Mouse (Mus musculus) heart, embryonic 13.5 days (tissue): ENCODE results near the gene Gm45021. TPM values are rescaled to one million over a fixed set of nuclear protein-coding genes. Genes with fewer than 3 reads are reported as not detected.

Experiments
- ATAC-seq: fragments of 200-750 bp; cut with Nextera tagmentation; 2 replicates; pipeline ENCODE4 v1.8.0; 2017; ENCODE audit warnings: moderate TSS enrichment; ENCODE audit not compliant: insufficient number of reproducible peaks, low FRiP score, low TSS enrichment; ENCODE audit errors: extremely low read depth
- H3K27ac ChIP-seq: fragments of 300-500 bp; sonication (generic); replicated peaks from 2 replicates; pipeline ENCODE4 v1.5.1; 2015; ENCODE audit warnings: moderate library complexity, mild to moderate bottlenecking, inconsistent platforms
- H3K27me3 ChIP-seq: fragments of 300-500 bp; sonication (generic); replicated peaks from 2 replicates; pipeline ENCODE4 v1.6.1; 2015; ENCODE audit warnings: mild to moderate bottlenecking, inconsistent platforms
- H3K36me3 ChIP-seq: fragments of 300-500 bp; sonication (generic); 2 replicates; pipeline ENCODE4 v1.6.1; 2015; ENCODE audit warnings: mild to moderate bottlenecking, inconsistent platforms
- H3K4me1 ChIP-seq: fragments of 300-500 bp; sonication (generic); 2 replicates; pipeline ENCODE4 v1.6.1; 2015; ENCODE audit warnings: inconsistent platforms
- H3K4me2 ChIP-seq: fragments of 300-500 bp; sonication (generic); 2 replicates; pipeline ENCODE4 v1.6.1; 2015; ENCODE audit warnings: inconsistent platforms, mild to moderate bottlenecking, moderate library complexity
- H3K4me3 ChIP-seq: fragments of 300-500 bp; sonication (generic); 2 replicates; pipeline ENCODE4 v1.5.1; 2015; ENCODE audit warnings: moderate library complexity, mild to moderate bottlenecking, inconsistent platforms
- H3K9ac ChIP-seq: fragments of 300-500 bp; sonication (generic); 2 replicates; pipeline ENCODE4 v1.6.1; 2015; ENCODE audit warnings: inconsistent platforms, mild to moderate bottlenecking, moderate library complexity
- H3K9me3 ChIP-seq: fragments of 300-500 bp; sonication (generic); 2 replicates; pipeline ENCODE4 v1.6.1; 2016; ENCODE audit warnings: inconsistent platforms
- WGBS: fragments of 180-500 bp; shearing (Covaris S2); methylation state at CpG from one replicate; pipeline ENCODE4 v1.1.7; 2015; ENCODE audit warnings: mixed read lengths; 5-methylcytosine and 5-hydroxymethylcytosine counted together
- polyA plus RNA-seq: library from polyadenylated mRNA; unstranded; fragments of >200 nt; fragmentation: Nextera tagmentation; extraction: Ambion mirVana; gene quantifications from 2 replicates; pipeline ENCODE4 v1.2.1, GENCODE M21; 2015

Gene Gm45021
- polyA plus RNA-seq, 1 experiment from 2014 or later = 0.86 TPM

DNA sequence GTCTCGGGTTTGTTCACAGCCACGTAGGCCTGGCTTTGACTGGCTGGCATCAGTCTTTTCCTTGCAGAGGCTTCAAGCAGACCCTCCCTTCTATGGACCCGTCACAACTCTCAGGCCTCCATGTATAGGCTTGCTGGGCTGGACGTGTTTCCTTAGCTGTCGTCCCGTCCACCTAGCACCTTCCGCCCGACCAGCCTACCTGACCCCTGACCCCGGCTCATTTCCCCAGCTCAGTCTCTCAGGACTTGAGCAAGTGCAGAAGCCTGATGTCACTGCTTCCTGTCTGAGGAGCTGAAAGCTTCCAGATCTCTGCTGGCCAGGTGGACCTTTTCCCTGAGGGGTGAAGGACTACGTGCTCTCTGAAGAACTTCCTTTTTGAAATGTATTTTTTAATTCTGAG lies 16.1 kb upstream of the Gm45021 start:
- no peak for ATAC-seq
- Histone ChIP-seq H3K9ac (peak overlapping the region; percentile 52), H3K4me2 (no peak overlapping the region; the same call in 1 of the 2 replicates), H3K4me3 (no peak overlapping the region), H3K27ac (peak overlapping the region; percentile 83), H3K36me3 (no peaks in the 10 kb centered on the region), H3K27me3 (no peaks in the 10 kb centered on the region), H3K9me3 (no peaks in the 10 kb centered on the region), H3K4me1 (peaks cover 48% of the 10 kb centered on the region)
- 23% methylated on average over 10 of the region's 10 CpGs for WGBS

DNA sequence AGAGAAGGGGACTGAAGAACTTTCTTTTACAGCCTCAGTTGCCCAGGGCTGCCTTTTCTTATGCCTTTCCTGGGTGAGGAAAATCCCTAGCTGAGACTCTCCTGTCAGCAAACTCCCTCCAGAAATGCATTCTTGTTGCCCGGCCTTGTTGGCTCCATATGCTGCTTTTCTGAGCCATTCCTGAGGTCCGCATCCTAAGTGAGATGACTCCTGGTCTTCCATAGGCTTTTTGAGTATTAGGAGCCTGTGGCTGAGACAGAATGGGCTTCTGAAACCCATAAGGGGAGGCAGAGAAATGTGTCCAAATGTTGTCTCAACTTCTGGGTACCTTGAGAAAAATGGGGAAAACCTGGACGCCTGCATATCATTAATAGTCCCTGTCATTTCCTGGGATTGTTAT lies 15.4 kb upstream of the Gm45021 start:
- Histone ChIP-seq H3K27me3 (no peaks in the 10 kb centered on the region), H3K27ac (peak overlapping the region; percentile 68), H3K4me1 (peaks cover 48% of the 10 kb centered on the region), H3K4me3 (no peak overlapping the region), H3K36me3 (no peaks in the 10 kb centered on the region), H3K4me2 (no peak overlapping the region), H3K9ac (no peak overlapping the region), H3K9me3 (no peaks in the 10 kb centered on the region)
- no peak for ATAC-seq
- 42% methylated on average over 3 of the region's 3 CpGs for WGBS

DNA sequence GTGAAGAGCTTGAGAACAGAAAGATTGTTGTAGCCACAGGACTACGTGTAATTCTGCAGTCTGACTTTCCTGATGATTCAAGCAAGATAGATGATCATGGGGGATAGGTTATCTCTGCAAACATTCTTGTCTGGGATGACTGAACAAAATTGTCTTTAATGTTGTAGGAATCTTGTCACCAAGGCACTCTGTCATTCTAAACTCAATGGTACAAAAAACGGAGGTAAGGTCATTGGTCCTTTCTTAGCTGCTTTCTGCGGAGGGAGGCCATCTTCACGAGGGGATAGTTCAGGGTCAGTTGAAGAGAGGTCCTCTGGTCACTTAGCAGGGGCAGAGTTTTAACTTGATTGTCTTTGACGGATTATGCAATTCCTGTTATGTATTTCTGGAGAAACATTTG lies 10.7 kb upstream of the Gm45021 start:
- 43% methylated on average over 5 of the region's 5 CpGs for WGBS
- ATAC-seq = no peak
- Histone ChIP-seq H3K4me2 (no peak overlapping the region), H3K9ac (no peak overlapping the region), H3K4me1 (peaks cover 43% of the 10 kb centered on the region), H3K27ac (peak overlapping the region; percentile 86), H3K27me3 (no peaks in the 10 kb centered on the region), H3K4me3 (no peak overlapping the region), H3K9me3 (no peaks in the 10 kb centered on the region), H3K36me3 (no peaks in the 10 kb centered on the region)

DNA sequence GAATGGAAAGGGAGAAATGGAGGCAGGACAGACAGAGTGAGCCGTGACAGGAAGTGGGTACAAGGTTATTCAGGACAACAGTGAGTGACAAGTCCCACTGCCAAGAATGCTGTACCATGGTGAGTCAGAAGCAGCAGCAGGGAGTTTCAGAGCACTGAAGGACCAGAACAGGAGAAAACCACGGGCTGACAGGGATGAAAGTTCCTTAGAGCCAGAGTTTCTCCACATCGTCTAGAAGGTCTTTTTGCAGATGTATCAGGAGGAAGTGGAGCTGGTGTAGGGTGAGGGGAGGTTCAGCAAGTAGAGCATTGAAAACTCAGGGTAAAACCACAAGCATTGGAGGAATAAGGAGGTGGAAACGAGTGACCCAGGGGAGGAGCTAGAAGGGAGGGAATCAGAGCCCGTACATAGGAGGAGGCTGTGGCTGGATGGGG lies 10.2 kb upstream of the Gm45021 start:
- H3K27ac ChIP-seq = peak overlapping the region; percentile 86
- no peak for ATAC-seq
- no peaks in the 10 kb centered on the region for H3K36me3 ChIP-seq
- no peaks in the 10 kb centered on the region for H3K9me3 ChIP-seq
- 0 out of 2 replicates have a peak overlapping the region, but pooled peaks have one; percentile 18 for H3K4me3 ChIP-seq
- H3K4me2 ChIP-seq = peak overlapping the region; percentile 51
- peak overlapping the region; percentile 67 for H3K9ac ChIP-seq
- peaks cover 38% of the 10 kb centered on the region for H3K4me1 ChIP-seq
- H3K27me3 ChIP-seq = no peaks in the 10 kb centered on the region
- 10% methylated on average over 5 of the region's 5 CpGs for WGBS

DNA sequence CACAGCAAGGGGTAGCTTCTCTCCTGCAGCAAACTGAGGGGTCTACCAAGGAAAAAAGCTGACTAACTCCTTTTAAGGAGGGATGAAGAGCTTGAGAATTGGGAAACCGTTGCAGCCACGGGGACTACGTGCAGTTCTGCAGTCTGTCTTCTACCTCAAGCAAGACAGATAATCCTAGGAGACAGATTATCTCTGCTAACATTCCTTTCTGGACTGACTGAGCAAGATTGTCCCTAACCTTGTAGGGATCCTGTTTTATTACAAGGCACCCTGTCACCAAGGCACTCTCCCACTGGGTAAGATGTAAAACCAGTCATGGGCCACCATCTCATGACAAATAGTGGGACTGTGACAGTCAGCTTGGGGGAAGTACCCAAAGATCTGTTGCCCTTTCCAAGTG lies 8.2 kb upstream of the Gm45021 start:
- Histone ChIP-seq H3K4me3 (no peak overlapping the region), H3K27ac (peak overlapping the region; percentile 37), H3K27me3 (no peaks in the 10 kb centered on the region), H3K36me3 (no peaks in the 10 kb centered on the region), H3K4me1 (peaks cover 37% of the 10 kb centered on the region), H3K9me3 (no peaks in the 10 kb centered on the region), H3K4me2 (no peak overlapping the region), H3K9ac (no peak overlapping the region)
- no peak for ATAC-seq
- 8% methylated on average over 3 of the region's 3 CpGs for WGBS

DNA sequence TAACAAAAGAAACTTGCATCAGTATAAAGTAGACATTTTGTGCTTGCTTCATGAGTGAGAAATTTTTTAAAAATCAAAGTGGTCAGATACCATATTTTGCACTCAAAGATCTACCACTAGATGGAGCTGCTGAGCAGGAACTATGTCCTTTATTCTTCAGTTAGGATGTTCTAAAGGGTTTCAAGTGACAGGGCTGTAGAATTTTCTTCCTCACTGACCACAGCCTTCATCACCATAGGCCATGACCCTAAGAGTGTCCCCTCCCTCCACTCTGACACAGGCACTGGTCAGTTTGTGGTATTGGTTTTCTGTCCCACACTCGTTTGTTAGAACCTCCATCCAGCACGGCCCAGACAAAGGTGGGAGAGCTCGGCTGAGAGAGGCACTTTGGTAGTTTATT lies 7.4 kb upstream of the Gm45021 start:
- no peaks in the 10 kb centered on the region for H3K9me3 ChIP-seq
- H3K4me3 ChIP-seq = no peak overlapping the region
- no peak overlapping the region for H3K9ac ChIP-seq
- no peak for ATAC-seq
- peaks cover 37% of the 10 kb centered on the region for H3K4me1 ChIP-seq
- no peaks in the 10 kb centered on the region for H3K36me3 ChIP-seq
- no peak overlapping the region for H3K4me2 ChIP-seq
- H3K27ac ChIP-seq = 0 out of 2 replicates have a peak overlapping the region, but pooled peaks have one; percentile 32
- 64% methylated on average over 3 of the region's 3 CpGs for WGBS
- no peaks in the 10 kb centered on the region for H3K27me3 ChIP-seq

DNA sequence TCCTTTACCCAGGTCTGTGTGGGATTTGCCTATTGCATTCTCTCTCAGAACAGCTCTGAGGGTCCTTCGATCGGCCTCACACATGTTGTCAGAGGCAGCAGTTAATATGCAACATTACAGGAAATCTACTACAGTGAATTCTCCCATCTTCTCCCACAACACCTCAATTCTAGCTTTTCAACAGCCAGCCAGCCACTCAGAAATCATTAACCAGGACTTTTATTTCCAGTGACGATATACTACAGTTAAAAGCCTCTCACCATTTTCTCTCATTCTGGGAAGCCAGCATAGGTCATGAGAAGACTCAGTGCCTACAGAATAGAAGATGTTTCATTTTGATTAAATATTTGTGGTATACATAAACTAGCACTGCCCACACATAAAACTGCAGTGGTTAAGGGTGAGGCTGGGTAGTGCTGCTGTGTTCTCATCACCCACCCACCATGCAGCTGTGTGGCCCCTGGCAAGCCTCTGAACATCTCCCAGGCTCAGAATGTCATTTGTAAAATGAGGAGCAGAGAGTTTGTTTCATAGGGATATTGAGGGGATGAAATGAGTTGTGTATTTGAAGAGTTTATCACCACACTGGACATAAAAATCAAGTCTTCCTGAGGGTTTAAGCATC lies 1.9 kb downstream of the Gm45021 start:
- Histone ChIP-seq H3K9me3 (peaks cover 12% of the 10 kb centered on the region), H3K27me3 (no peaks in the 10 kb centered on the region), H3K27ac (no peak overlapping the region), H3K4me1 (peaks cover 35% of the 10 kb centered on the region), H3K9ac (no peak overlapping the region), H3K36me3 (peaks cover 14% of the 10 kb centered on the region), H3K4me3 (no peak overlapping the region), H3K4me2 (no peak overlapping the region)
- WGBS = 82% methylated on average over 3 of the region's 3 CpGs
- ATAC-seq = no peak

DNA sequence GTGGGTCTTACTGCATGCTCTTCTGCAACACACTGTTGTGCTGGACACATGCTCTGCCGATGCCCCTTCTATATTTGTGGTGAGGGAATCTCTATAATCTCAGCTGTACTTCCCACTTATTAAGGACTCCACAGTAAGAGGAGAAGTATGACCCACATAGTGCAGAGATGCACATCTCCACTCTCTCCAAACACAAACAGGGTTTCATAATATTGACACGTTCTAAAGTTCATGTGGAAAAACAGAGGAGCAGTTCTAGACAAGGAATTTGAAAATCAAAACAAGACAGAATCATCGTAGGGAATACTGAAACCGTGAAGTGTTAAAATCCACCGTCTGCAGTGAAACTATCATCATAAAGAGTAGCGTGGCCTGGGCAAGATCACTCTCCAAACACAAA lies 2.5 kb downstream of the Gm45021 start:
- no peak for ATAC-seq
- no peak overlapping the region for H3K27ac ChIP-seq
- WGBS = 81% methylated on average over 6 of the region's 6 CpGs
- peaks cover 35% of the 10 kb centered on the region for H3K4me1 ChIP-seq
- H3K9ac ChIP-seq = no peak overlapping the region
- peaks cover 19% of the 10 kb centered on the region for H3K36me3 ChIP-seq
- no peak overlapping the region for H3K4me2 ChIP-seq
- H3K27me3 ChIP-seq = no peaks in the 10 kb centered on the region
- H3K9me3 ChIP-seq = peaks cover 17% of the 10 kb centered on the region
- H3K4me3 ChIP-seq = no peak overlapping the region

DNA sequence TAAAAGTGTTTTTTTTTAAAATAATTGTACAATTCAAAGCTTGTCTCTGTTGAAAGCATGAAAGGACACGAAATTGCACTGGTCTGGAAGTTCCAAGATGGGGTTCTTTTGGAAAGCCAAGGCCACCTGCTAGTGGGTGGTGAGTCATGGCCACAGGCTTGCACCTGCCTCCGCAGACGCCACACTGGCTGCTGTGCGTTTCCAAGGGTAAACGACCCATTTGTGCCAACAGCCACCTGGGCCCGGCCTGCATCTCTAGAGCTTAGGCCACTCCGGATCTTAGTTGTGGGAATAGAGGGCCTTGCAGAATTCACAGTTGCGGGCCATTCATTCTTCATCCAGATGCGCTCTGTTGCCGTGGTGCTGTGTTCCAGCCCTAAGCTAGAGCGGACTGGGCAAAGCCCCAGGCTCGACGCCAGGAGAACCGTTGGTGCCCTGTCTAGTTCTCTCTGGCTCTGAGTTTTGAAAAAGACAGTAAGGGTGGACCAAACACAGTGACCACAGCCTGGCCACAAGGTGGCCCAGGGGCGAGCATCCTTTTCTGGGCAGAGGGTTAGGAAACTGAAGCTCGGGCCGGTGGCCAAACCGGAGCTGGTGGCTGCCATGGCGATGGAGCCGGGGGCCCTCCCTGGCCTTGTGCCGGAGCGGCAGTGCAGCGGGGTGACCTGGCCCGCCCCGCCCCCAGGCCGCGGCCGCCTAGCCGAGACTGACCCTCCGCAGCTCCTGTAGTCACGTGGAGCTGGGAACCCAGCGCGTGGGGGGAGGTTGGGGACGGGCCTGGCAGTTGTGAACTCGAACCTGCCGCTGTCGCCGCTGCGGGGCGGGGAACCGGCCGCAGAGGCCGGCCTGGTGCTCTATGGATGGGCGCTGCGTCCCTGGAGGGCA lies 4.0 kb downstream of the Gm45021 start, which contains the start of the genes Repin1 and Gm44965:
TSS of gene Repin1 (plus strand) at position 726 of the 885 bp plus-strand sequence.
TSS of gene Gm44965 (plus strand) at position 784 of the 885 bp plus-strand sequence.
- Histone ChIP-seq H3K9ac (peak within 1 kb of the TSS; percentile 97), H3K4me3 (peak within 1 kb of the TSS; percentile 85), H3K4me1 (peaks cover 35% of the 10 kb centered on the region), H3K9me3 (peaks cover 31% of the 10 kb centered on the region), H3K36me3 (peaks cover 34% of the 10 kb centered on the region), H3K27ac (peak within 1 kb of the TSS; percentile 91), H3K4me2 (peak within 1 kb of the TSS; percentile 80), H3K27me3 (no peaks in the 10 kb centered on the region)
- 9% methylated on average over 45 of the region's 45 CpGs for WGBS
- peak; percentile 77 for ATAC-seq

DNA sequence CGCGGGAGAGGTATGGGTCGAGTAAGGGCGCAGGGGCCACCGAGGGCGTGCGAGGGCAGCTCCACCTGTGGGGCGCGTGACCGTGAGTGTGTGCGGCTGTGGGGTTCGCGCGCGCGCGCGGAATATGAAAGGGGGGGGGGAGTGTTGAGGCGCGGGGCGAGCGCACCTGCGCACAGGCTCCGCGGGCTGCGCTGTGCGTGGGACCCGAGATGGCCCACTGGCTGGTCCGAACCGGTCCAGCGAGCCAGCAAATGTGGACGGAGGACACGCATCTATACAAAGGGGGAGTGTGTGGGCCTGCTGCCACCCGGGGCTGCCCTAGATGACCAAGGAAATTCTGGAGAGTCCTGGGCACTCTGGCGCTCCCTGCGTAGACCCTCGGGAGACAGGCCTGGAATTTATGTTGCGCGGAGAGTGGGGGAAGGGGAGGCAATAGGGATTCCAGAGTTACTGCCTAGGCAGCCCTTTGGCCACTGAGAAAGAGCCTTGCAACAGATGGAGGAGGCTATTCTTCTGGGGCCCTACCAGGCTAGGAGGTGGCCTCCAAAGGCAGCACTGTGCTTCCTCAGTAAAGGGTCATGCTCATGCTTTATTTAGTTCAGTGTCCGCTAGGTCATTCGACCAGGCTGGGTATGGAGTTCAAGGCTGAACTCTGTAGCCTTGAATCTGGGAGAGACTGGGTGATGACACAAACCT lies 4.8 kb downstream of the Gm45021 start:
- peak; percentile 38 for ATAC-seq
- 2% methylated on average over 37 of the region's 41 CpGs for WGBS
- Histone ChIP-seq H3K27me3 (no peaks in the 10 kb centered on the region), H3K4me1 (peaks cover 31% of the 10 kb centered on the region), H3K4me3 (peak overlapping the region; percentile 85), H3K9me3 (peaks cover 31% of the 10 kb centered on the region), H3K36me3 (peaks cover 42% of the 10 kb centered on the region), H3K27ac (peak overlapping the region; percentile 91), H3K9ac (peak overlapping the region; percentile 97), H3K4me2 (peak overlapping the region; percentile 80)

DNA sequence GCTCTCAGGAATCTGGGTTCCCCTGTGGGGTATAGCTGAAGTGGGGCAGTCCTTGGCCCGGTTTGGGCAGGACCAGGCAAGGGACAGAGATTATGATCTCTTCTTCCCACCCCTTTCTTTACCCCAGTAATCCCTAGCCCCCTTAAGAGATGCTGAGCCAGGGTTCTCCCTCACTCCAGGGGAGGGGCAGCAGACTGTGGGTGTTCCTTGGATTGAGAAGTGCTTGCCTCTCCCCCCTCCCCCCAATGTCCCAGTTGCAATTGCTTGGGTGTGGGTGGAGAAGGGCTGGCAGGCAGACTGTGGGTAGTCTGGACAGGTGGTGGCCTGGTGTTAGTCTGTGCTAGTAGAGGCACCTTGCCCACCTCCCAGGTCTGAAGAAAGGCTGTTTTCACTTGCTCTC lies 5.9 kb downstream of the Gm45021 start:
- H3K9me3 ChIP-seq = peaks cover 31% of the 10 kb centered on the region
- H3K27ac ChIP-seq = no peak overlapping the region
- H3K4me3 ChIP-seq = peak overlapping the region; percentile 85
- H3K9ac ChIP-seq = peak overlapping the region; percentile 97
- no peaks in the 10 kb centered on the region for H3K27me3 ChIP-seq
- WGBS = 63% methylated on average over 1 of the region's 1 CpGs
- peaks cover 53% of the 10 kb centered on the region for H3K36me3 ChIP-seq
- H3K4me2 ChIP-seq = peak overlapping the region; percentile 80
- ATAC-seq = no peak
- peaks cover 20% of the 10 kb centered on the region for H3K4me1 ChIP-seq
